ENCODE assay signal across 26 mouse cellular contexts in the genomic region with DNA sequence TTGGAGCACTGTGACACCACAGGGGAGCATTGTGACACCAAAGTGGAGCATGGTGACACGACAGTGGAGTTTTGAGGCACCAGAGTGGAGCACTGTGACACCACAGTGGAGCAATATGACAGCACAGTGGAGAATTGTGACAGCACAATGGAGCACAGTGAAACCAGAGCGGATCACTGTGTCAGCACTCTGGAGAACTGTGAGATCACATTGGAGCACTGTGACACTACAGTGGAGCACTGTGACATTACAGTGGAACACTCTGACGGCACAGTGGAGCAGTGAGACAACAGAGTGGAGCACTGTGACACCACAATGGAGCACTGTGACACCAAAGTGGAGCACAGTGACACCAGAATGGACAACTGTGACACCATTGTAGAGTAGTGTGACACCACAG.
DNase-seq lines count a peak whose midpoint lies in the region; TF ChIP-seq lines count a peak whose summit lies in the region.
"Had no signal": no experiment of that assay in that cellular context is flagged by ENCODE, and none has a peak within 500 bp of the region (broad histone marks: within the 10 kb centered on the region; RNA-seq: fewer than 3 reads in every experiment).

No protein-coding gene starts in this region.

- TF ChIP-seq POLR2A in thymus, adult 2 months (IDR thresholded peaks at IDR 0.05; ENCODE audit: control insufficient read depth, extremely low read depth, insufficient read depth, low read length, poor library complexity): no peak

- no peak overlapping the region for H3K4me3 ChIP-seq in thymus, adult 2 months (ENCODE audit: control insufficient read depth, insufficient read depth, low read length)
- H3K4me3 ChIP-seq: embryonic facial prominence, embryonic 12.5 days; forebrain, embryonic 15.5 days; heart, embryonic 13.5 days; hindbrain, embryonic 10.5 days; limb, embryonic 10.5 days; limb, embryonic 15.5 days; midbrain, embryonic 10.5 days; myocyte had no signal

- DNase-seq in cerebellum, adult 11-12 months: peak; percentile 0
- DNase-seq in cerebellum, adult 18-20 months: no peak
- DNase-seq in heart, postnatal 4 days: peak; percentile 1
- no peak for DNase-seq in heart, adult 9 months (ENCODE audit: low spot score in 2 of 2)
- peak; percentile 0 for DNase-seq in lung, postnatal 10 days
- DNase-seq in lung, postnatal 36 days: no peak
- DNase-seq in thymus, postnatal 14 days: peak; percentile 1
- DNase-seq in thymus, adult 2 months: no peak
- DNase-seq: adrenal gland, postnatal 10 days; cerebellum, adult 9-11 months; embryo, embryonic 11 days; kidney, adult 2 months; kidney, postnatal 14 days; layer of hippocampus, adult 9-11 months; retina, postnatal 1 day; right cerebral cortex, postnatal 14 days had no signal

- WGBS in thymus, adult 2 months: 56% methylated on average over 3 of the region's 3 CpGs

- H3K36me3 ChIP-seq in thymus, adult 2 months (ENCODE audit: control insufficient read depth, insufficient read depth, low read length): no peaks in the 10 kb centered on the region
- H3K36me3 ChIP-seq: embryonic facial prominence, embryonic 12.5 days; forebrain, embryonic 15.5 days; G1E; heart, embryonic 13.5 days; hindbrain, embryonic 10.5 days; limb, embryonic 10.5 days; limb, embryonic 15.5 days; midbrain, embryonic 10.5 days had no signal

- no peak overlapping the region for H3K27ac ChIP-seq in thymus, adult 2 months (ENCODE audit: control insufficient read depth, insufficient read depth, low read length)
- H3K27ac ChIP-seq: embryonic facial prominence, embryonic 12.5 days; forebrain, embryonic 15.5 days; heart, embryonic 13.5 days; hindbrain, embryonic 10.5 days; limb, embryonic 10.5 days; limb, embryonic 15.5 days; macrophage; midbrain, embryonic 10.5 days had no signal

- no peak for TF ChIP-seq CTCF in thymus, adult 2 months (IDR thresholded peaks at IDR 0.05; ENCODE audit: borderline replicate concordance, control insufficient read depth, extremely low read depth, insufficient read depth, low read length, poor library complexity)

- H3K27me3 ChIP-seq in thymus, adult 2 months (ENCODE audit: control insufficient read depth, insufficient read depth, low read length): no peaks in the 10 kb centered on the region
- H3K27me3 ChIP-seq: embryonic facial prominence, embryonic 12.5 days; forebrain, embryonic 15.5 days; heart, embryonic 13.5 days; limb, embryonic 15.5 days had no signal

- no peaks in the 10 kb centered on the region for H3K4me1 ChIP-seq in thymus, adult 2 months (replicated peaks; ENCODE audit: control insufficient read depth, insufficient read depth, low read length)
- H3K4me1 ChIP-seq: embryonic facial prominence, embryonic 12.5 days; forebrain, embryonic 15.5 days; heart, embryonic 13.5 days; hindbrain, embryonic 10.5 days; limb, embryonic 10.5 days; limb, embryonic 15.5 days; midbrain, embryonic 10.5 days had no signal

Comparison
In these comparisons a context has a peak if more than half of its experiments do, and no peak if none do; other contexts are left out.
1. DNase-seq: peak in cerebellum, adult 11-12 months (single experiment), heart, postnatal 4 days (single experiment), lung, postnatal 10 days (single experiment) and thymus, postnatal 14 days (single experiment); none in cerebellum, adult 18-20 months (0 of 2), heart, adult 9 months (0 of 2), lung, postnatal 36 days (single experiment) and thymus, adult 2 months (single experiment).